Mouse (Mus musculus): ENCODE results near the gene Ptprd. TPM values are rescaled to one million over a fixed set of nuclear protein-coding genes. Genes with fewer than 3 reads are reported as not detected.

The Ptprd gene
- polyA plus RNA-seq, 1 experiment, result 0.15 TPM

- no peak overlapping the region for H3K27ac ChIP-seq (ENCODE audit: insufficient read depth, low read length)
- no peaks in the 10 kb centered on the region for H3K36me3 ChIP-seq (ENCODE audit: control insufficient read depth, insufficient read depth, low read length)
- 34% methylated on average over 9 of the region's 9 CpGs for WGBS
- no peak for TF ChIP-seq CTCF (IDR thresholded peaks at IDR 0.05; ENCODE audit: extremely low read depth, insufficient read depth, insufficient read length, insufficient replicate concordance)
- no peak for TF ChIP-seq POLR2A (IDR thresholded peaks at IDR 0.05; ENCODE audit: low read depth, low read length)
- H3K27me3 ChIP-seq (ENCODE audit: control insufficient read depth, insufficient read depth, low read length), result 0 out of 2 replicates have a peak, but pooled peaks cover 3% of the 10 kb centered on the region
- no peak for DNase-seq (ENCODE audit: low read depth in 1 of 2, low spot score in 2 of 2)
- peaks cover 2% of the 10 kb centered on the region; the same call in 1 of the 2 replicates for H3K4me1 ChIP-seq (ENCODE audit: control insufficient read depth, insufficient read depth, insufficient read length)
- no peak overlapping the region for H3K4me3 ChIP-seq (ENCODE audit: extremely low read depth, insufficient read depth, insufficient read length)
These were observed 758 bp downstream of the Ptprd start for GRCm38 (mm10) chr4:78210878-78211528.

- Histone ChIP-seq H3K36me3 (ENCODE audit: control insufficient read depth, insufficient read depth, low read length) (no peaks in the 10 kb centered on the region), H3K27me3 (ENCODE audit: control insufficient read depth, insufficient read depth, low read length) (no peaks in the 10 kb centered on the region), H3K4me1 (ENCODE audit: control insufficient read depth, insufficient read depth, insufficient read length) (no peaks in the 10 kb centered on the region), H3K4me3 (ENCODE audit: extremely low read depth, insufficient read depth, insufficient read length) (no peak overlapping the region), H3K27ac (ENCODE audit: insufficient read depth, low read length) (no peak overlapping the region)
- no peak for TF ChIP-seq CTCF (IDR thresholded peaks at IDR 0.05; ENCODE audit: extremely low read depth, insufficient read depth, insufficient read length, insufficient replicate concordance)
- no peak for TF ChIP-seq POLR2A (IDR thresholded peaks at IDR 0.05; ENCODE audit: low read depth, low read length)
- DNase-seq (ENCODE audit: low read depth in 1 of 2, low spot score in 2 of 2), result no peak
- WGBS, result 39% methylated on average over 3 of the region's 3 CpGs
These were observed 6.7 kb downstream of the Ptprd start for GRCm38 (mm10) chr4:78205018-78205417.

GRCm38 (mm10) chr4:78168447-78168846 lies 43.3 kb downstream of the Ptprd start:
- Histone ChIP-seq H3K36me3 (ENCODE audit: control insufficient read depth, insufficient read depth, low read length) (no peaks in the 10 kb centered on the region), H3K4me3 (ENCODE audit: extremely low read depth, insufficient read depth, insufficient read length) (no peak overlapping the region), H3K27me3 (ENCODE audit: control insufficient read depth, insufficient read depth, low read length) (no peaks in the 10 kb centered on the region), H3K4me1 (ENCODE audit: control insufficient read depth, insufficient read depth, insufficient read length) (no peaks in the 10 kb centered on the region), H3K27ac (ENCODE audit: insufficient read depth, low read length) (no peak overlapping the region)
- 74% methylated on average over 1 of the region's 1 CpGs for WGBS
- TF ChIP-seq CTCF (IDR thresholded peaks at IDR 0.05; ENCODE audit: extremely low read depth, insufficient read depth, insufficient read length, insufficient replicate concordance) (no peak), POLR2A (IDR thresholded peaks at IDR 0.05; ENCODE audit: low read depth, low read length) (no peak)
- DNase-seq (ENCODE audit: low read depth in 1 of 2, low spot score in 2 of 2), result no peak

- no peak overlapping the region for H3K27ac ChIP-seq (ENCODE audit: insufficient read depth, low read length)
- no peaks in the 10 kb centered on the region for H3K36me3 ChIP-seq (ENCODE audit: control insufficient read depth, insufficient read depth, low read length)
- H3K4me1 ChIP-seq (ENCODE audit: control insufficient read depth, insufficient read depth, insufficient read length), result no peaks in the 10 kb centered on the region
- TF ChIP-seq POLR2A (IDR thresholded peaks at IDR 0.05; ENCODE audit: low read depth, low read length), result no peak
- TF ChIP-seq CTCF (IDR thresholded peaks at IDR 0.05; ENCODE audit: extremely low read depth, insufficient read depth, insufficient read length, insufficient replicate concordance), result no peak
- no peaks in the 10 kb centered on the region for H3K27me3 ChIP-seq (ENCODE audit: control insufficient read depth, insufficient read depth, low read length)
- DNase-seq (ENCODE audit: low read depth in 1 of 2, low spot score in 2 of 2), result no peak
- H3K4me3 ChIP-seq (ENCODE audit: extremely low read depth, insufficient read depth, insufficient read length), result no peak overlapping the region
- WGBS, result 89% methylated on average over 3 of the region's 3 CpGs
These were observed 51.3 kb downstream of the Ptprd start for GRCm38 (mm10) chr4:78160451-78160850.

- WGBS, result 26% methylated on average over 1 of the region's 1 CpGs
- no peaks in the 10 kb centered on the region for H3K4me1 ChIP-seq (ENCODE audit: control insufficient read depth, insufficient read depth, insufficient read length)
- TF ChIP-seq POLR2A (IDR thresholded peaks at IDR 0.05; ENCODE audit: low read depth, low read length), result no peak
These were observed 61.2 kb downstream of the Ptprd start for GRCm38 (mm10) chr4:78150561-78150960.

GRCm38 (mm10) chr4:78142767-78143148 lies 69.0 kb downstream of the Ptprd start:
- TF ChIP-seq POLR2A (IDR thresholded peaks at IDR 0.05; ENCODE audit: low read depth, low read length) (no peak), CTCF (IDR thresholded peaks at IDR 0.05; ENCODE audit: extremely low read depth, insufficient read depth, insufficient read length, insufficient replicate concordance) (no peak)
- Histone ChIP-seq H3K27me3 (ENCODE audit: control insufficient read depth, insufficient read depth, low read length) (no peaks in the 10 kb centered on the region), H3K4me1 (ENCODE audit: control insufficient read depth, insufficient read depth, insufficient read length) (no peaks in the 10 kb centered on the region), H3K36me3 (ENCODE audit: control insufficient read depth, insufficient read depth, low read length) (no peaks in the 10 kb centered on the region), H3K27ac (ENCODE audit: insufficient read depth, low read length) (no peak overlapping the region), H3K4me3 (ENCODE audit: extremely low read depth, insufficient read depth, insufficient read length) (no peak overlapping the region)
- 79% methylated on average over 1 of the region's 1 CpGs for WGBS
- no peak for DNase-seq (ENCODE audit: low read depth in 1 of 2, low spot score in 2 of 2)

More at GRCm38 (mm10) chr4:78150561-78150960, 61.2 kb downstream of the Ptprd start:
- H3K27me3 ChIP-seq (ENCODE audit: control insufficient read depth, insufficient read depth, low read length), result no peaks in the 10 kb centered on the region
- no peak for DNase-seq (ENCODE audit: low read depth in 1 of 2, low spot score in 2 of 2)
- no peaks in the 10 kb centered on the region for H3K36me3 ChIP-seq (ENCODE audit: control insufficient read depth, insufficient read depth, low read length)
- no peak overlapping the region for H3K27ac ChIP-seq (ENCODE audit: insufficient read depth, low read length)
- H3K4me3 ChIP-seq (ENCODE audit: extremely low read depth, insufficient read depth, insufficient read length), result no peak overlapping the region

- no peak for TF ChIP-seq CTCF (IDR thresholded peaks at IDR 0.05; ENCODE audit: extremely low read depth, insufficient read depth, insufficient read length, insufficient replicate concordance)
- TF ChIP-seq POLR2A (IDR thresholded peaks at IDR 0.05; ENCODE audit: low read depth, low read length), result no peak
- WGBS, result 76% methylated on average over 3 of the region's 3 CpGs
- no peak overlapping the region for H3K4me3 ChIP-seq (ENCODE audit: extremely low read depth, insufficient read depth, insufficient read length)
These were observed 69.5 kb downstream of the Ptprd start for GRCm38 (mm10) chr4:78142088-78142766.

More at GRCm38 (mm10) chr4:78142088-78142766, 69.5 kb downstream of the Ptprd start:
- DNase-seq (ENCODE audit: low read depth in 1 of 2, low spot score in 2 of 2), result no peak
- Histone ChIP-seq H3K27ac (ENCODE audit: insufficient read depth, low read length) (no peak overlapping the region), H3K4me1 (ENCODE audit: control insufficient read depth, insufficient read depth, insufficient read length) (no peaks in the 10 kb centered on the region), H3K36me3 (ENCODE audit: control insufficient read depth, insufficient read depth, low read length) (no peaks in the 10 kb centered on the region), H3K27me3 (ENCODE audit: control insufficient read depth, insufficient read depth, low read length) (no peaks in the 10 kb centered on the region)
